Mouse (Mus musculus) myocyte (in vitro differentiated cells): Measurements from ENCODE around the gene Usp30.

Source experiments
- CEBPB ChIP-seq: IDR thresholded peaks from 2 replicates; pipeline ENCODE4 v1.6.1; 2011; ENCODE audit warnings: mild to moderate bottlenecking, moderate library complexity; ENCODE audit not compliant: poor library complexity, insufficient read depth, severe bottlenecking
- MAX ChIP-seq: IDR thresholded peaks from one replicate; pipeline ENCODE4 v1.6.1; 2011; ENCODE audit warnings: low read depth, mild to moderate bottlenecking, control low read depth
- MYOD1 ChIP-seq, 3 experiments: IDR thresholded peaks; one replicate each; pipeline ENCODE4 v1.6.1; 2011; ENCODE audit warnings: control low read depth in 2 of 3, low read depth in 2 of 3, mild to moderate bottlenecking in 2 of 3, moderate library complexity in 1 of 3; ENCODE audit not compliant: insufficient read length in 2 of 3, control insufficient read depth in 1 of 3
- MYOG ChIP-seq, 3 experiments: IDR thresholded peaks; one replicate each; pipeline ENCODE4 v1.6.1; 2011; ENCODE audit warnings: control low read depth in 2 of 3, low read depth in 2 of 3, mild to moderate bottlenecking in 2 of 3; ENCODE audit not compliant: insufficient read length in 2 of 3, control insufficient read depth in 1 of 3, insufficient read depth in 1 of 3
- POLR2A ChIP-seq: IDR thresholded peaks from one replicate; pipeline ENCODE4 v1.6.1; 2011; ENCODE audit warnings: low read depth, mild to moderate bottlenecking, control low read depth, moderate library complexity; ENCODE audit not compliant: insufficient read length
- POLR2AphosphoS2 ChIP-seq: IDR thresholded peaks from one replicate; pipeline ENCODE4 v1.6.1; 2011; ENCODE audit warnings: low read depth, control low read depth; ENCODE audit not compliant: insufficient read length
- SRF ChIP-seq: IDR thresholded peaks from one replicate; pipeline ENCODE4 v1.6.1; 2011; ENCODE audit warnings: low read depth; ENCODE audit not compliant: control insufficient read depth, insufficient read length
- TCF12 ChIP-seq: IDR thresholded peaks from one replicate; pipeline ENCODE4 v1.6.1; 2011; ENCODE audit warnings: mild to moderate bottlenecking, control low read depth; ENCODE audit not compliant: poor library complexity, insufficient read depth, severe bottlenecking
- USF1 ChIP-seq: IDR thresholded peaks from one replicate; pipeline ENCODE4 v1.6.1; 2011; ENCODE audit warnings: low read depth, mild to moderate bottlenecking, control low read depth, moderate library complexity

GRCm38 (mm10) chr5:114067543-114067942 lies 2.3 kb downstream of the Usp30 start:
- no peak for TF ChIP-seq POLR2A
- TF ChIP-seq TCF12: no peak
- TF ChIP-seq MYOD1 (IDR thresholded peaks at IDR 0.05; ENCODE audit: control insufficient read depth in 1 of 3, insufficient read length in 2 of 3, low read depth in 2 of 3): no peak
- no peak for TF ChIP-seq MYOG (IDR thresholded peaks at IDR 0.05; ENCODE audit: control insufficient read depth in 1 of 3, insufficient read depth in 1 of 3, insufficient read length in 2 of 3, low read depth in 2 of 3)
- no peak for TF ChIP-seq MAX
- TF ChIP-seq CEBPB: no peak
- TF ChIP-seq USF1: no peak
- TF ChIP-seq POLR2AphosphoS2: no peak
- no peak for TF ChIP-seq SRF
